Mouse (Mus musculus): ENCODE data around the gene Gm49661.
A peak's percentile ranks its signal among the peaks of the same experiment; 100 is the strongest.

Gene Gm49661

GRCm38 (mm10) chr8:84969241-84970134 is at the start of gene Gm49661, which contains the start of the genes Prdx2 and Rnaseh2a:
Gene Gm49661 (minus strand): TSS chr8:84969433.
Gene Prdx2 (plus strand): TSS chr8:84969587.
Gene Rnaseh2a (minus strand): TSS chr8:84969767.
- peak; percentile 89 for DNase-seq (ENCODE audit: extremely low spot score, low spot score)

- DNase-seq (ENCODE audit: extremely low spot score, low spot score), result no peak
These were observed 48.0 kb upstream of the Gm49661 start for GRCm38 (mm10) chr8:85017209-85017608.

- no peak for DNase-seq (ENCODE audit: extremely low spot score, low spot score)
These were observed 47.5 kb upstream of the Gm49661 start for GRCm38 (mm10) chr8:85016724-85017123.

GRCm38 (mm10) chr8:85014431-85014830 is 45.2 kb upstream of the Gm49661 start, which contains the start of gene Best2:
Gene Best2 (minus strand): TSS chr8:85014531.
- no peak for DNase-seq (ENCODE audit: extremely low spot score, low spot score)

GRCm38 (mm10) chr8:85013230-85013840 is 44.1 kb upstream of the Gm49661 start:
- DNase-seq (ENCODE audit: extremely low spot score, low spot score), result peak; percentile 64

- DNase-seq (ENCODE audit: extremely low spot score, low spot score), result no peak
These were observed 42.0 kb upstream of the Gm49661 start for GRCm38 (mm10) chr8:85011242-85011641.

- DNase-seq (ENCODE audit: extremely low spot score, low spot score), result peak; percentile 32
These were observed 38.5 kb upstream of the Gm49661 start for GRCm38 (mm10) chr8:85007686-85008085.

- DNase-seq (ENCODE audit: extremely low spot score, low spot score), result peak; percentile 89
These were observed 28.5 kb upstream of the Gm49661 start for GRCm38 (mm10) chr8:84997649-84998295.

- no peak for DNase-seq (ENCODE audit: extremely low spot score, low spot score)
These were observed 27.7 kb upstream of the Gm49661 start for GRCm38 (mm10) chr8:84996978-84997377.

GRCm38 (mm10) chr8:84995680-84996079 is 26.4 kb upstream of the Gm49661 start:
- no peak for DNase-seq (ENCODE audit: extremely low spot score, low spot score)

- no peak for DNase-seq (ENCODE audit: extremely low spot score, low spot score)
These were observed 25.1 kb upstream of the Gm49661 start for GRCm38 (mm10) chr8:84994375-84994774.

- no peak for DNase-seq (ENCODE audit: extremely low spot score, low spot score)
These were observed 21.6 kb upstream of the Gm49661 start for GRCm38 (mm10) chr8:84990836-84991235.

GRCm38 (mm10) chr8:84990349-84990748 is 21.1 kb upstream of the Gm49661 start, which contains the start of gene Hook2:
Gene Hook2 (plus strand): TSS chr8:84990603.
- DNase-seq (ENCODE audit: extremely low spot score, low spot score), result peak; percentile 96

- peak; percentile 92 for DNase-seq (ENCODE audit: extremely low spot score, low spot score)
These were observed 20.6 kb upstream of the Gm49661 start for GRCm38 (mm10) chr8:84989810-84990209.

GRCm38 (mm10) chr8:84989311-84989731 is 20.1 kb upstream of the Gm49661 start:
- DNase-seq (ENCODE audit: extremely low spot score, low spot score), result no peak

GRCm38 (mm10) chr8:84987903-84988302 is 18.7 kb upstream of the Gm49661 start:
- no peak for DNase-seq (ENCODE audit: extremely low spot score, low spot score)

GRCm38 (mm10) chr8:84987388-84987787 is 18.2 kb upstream of the Gm49661 start:
- DNase-seq (ENCODE audit: extremely low spot score, low spot score), result no peak

- no peak for DNase-seq (ENCODE audit: extremely low spot score, low spot score)
These were observed 17.2 kb upstream of the Gm49661 start for GRCm38 (mm10) chr8:84986379-84986945.

- DNase-seq (ENCODE audit: extremely low spot score, low spot score), result peak; percentile 83
These were observed 16.6 kb upstream of the Gm49661 start for GRCm38 (mm10) chr8:84985684-84986378.

- DNase-seq (ENCODE audit: extremely low spot score, low spot score), result no peak
These were observed 15.9 kb upstream of the Gm49661 start for GRCm38 (mm10) chr8:84985049-84985683.
